ENCODE assay signal across 11 mouse cellular contexts in genomic region chr4:60265977-60266770, GRCm38 (mm10). TPM values are rescaled to one million over a fixed set of nuclear protein-coding genes. Genes with fewer than 3 reads are reported as not detected.
"Had no signal": no experiment of that assay in that cellular context is flagged by ENCODE, and none has a peak within 500 bp of the region (broad histone marks: within the 10 kb centered on the region; RNA-seq: fewer than 3 reads in every experiment).

No protein-coding gene starts in this region.

RNA-seq across cellular contexts. Expression of gene Mup8, which starts 43.8 kb away (rescaled TPM):
- polyA plus RNA-seq: neural tube, embryonic 15.5 days; small intestine, adult 2 months; spleen, adult 2 months; stomach, embryonic 14.5 days; stomach, embryonic 15.5 days; stomach, embryonic 16.5 days; stomach, postnatal 0 days; testis, adult 2 months; thymus, adult 2 months; thymus, postnatal 0 days; urinary bladder, adult 2 months had no signal
